Mouse (Mus musculus) E14TG2a.4 (cell line): ENCODE measurements around the gene Ccdc149.

Experiments used
- H3K27me3 ChIP-seq: 2 replicates; pipeline ENCODE4 v1.6.1; 2014; ENCODE audit warnings: low read length, control low read depth; ENCODE audit not compliant: insufficient read depth
- H3K36me3 ChIP-seq: 2 replicates; pipeline ENCODE4 v1.6.1; 2014; ENCODE audit warnings: low read length, control low read depth; ENCODE audit not compliant: insufficient read depth
- H3K4me1 ChIP-seq: replicated peaks from 2 replicates; pipeline ENCODE4 v1.6.1; 2014; ENCODE audit warnings: low read depth, low read length, control low read depth
- H3K4me3 ChIP-seq: replicated peaks from 2 replicates; pipeline ENCODE4 v1.5.1; 2014; ENCODE audit warnings: mild to moderate bottlenecking, low read length
- H3K9me3 ChIP-seq: 2 replicates; pipeline ENCODE4 v1.6.1; 2014; ENCODE audit warnings: low read length, control low read depth
- CTCF ChIP-seq: conservative IDR thresholded peaks from 2 replicates; pipeline ENCODE4 v1.5.1; 2014; ENCODE audit warnings: low read length
- NANOG ChIP-seq: IDR thresholded peaks from 2 replicates; pipeline ENCODE4 v1.6.1; 2014; ENCODE audit warnings: borderline replicate concordance, low read length, mixed read lengths
- POU5F1 ChIP-seq: IDR thresholded peaks from 2 replicates; pipeline ENCODE4 v1.6.1; 2014; ENCODE audit warnings: low read length, borderline replicate concordance

Ccdc149 gene

GRCm38 (mm10) chr5:52408668-52409315 lies 62.5 kb downstream of the Ccdc149 start:
- TF ChIP-seq CTCF (no peak), NANOG (no peak), POU5F1 (no peak)
- H3K27me3 ChIP-seq, result peaks cover 4% of the 10 kb centered on the region; the same call in 1 of the 2 replicates
- H3K9me3 ChIP-seq, result no peaks in the 10 kb centered on the region
- no peaks in the 10 kb centered on the region for H3K36me3 ChIP-seq
- no peaks in the 10 kb centered on the region for H3K4me1 ChIP-seq
- no peak overlapping the region for H3K4me3 ChIP-seq

- H3K4me1 ChIP-seq, result no peaks in the 10 kb centered on the region
- H3K9me3 ChIP-seq, result no peaks in the 10 kb centered on the region; the same call in 1 of the 2 replicates
- H3K36me3 ChIP-seq, result no peaks in the 10 kb centered on the region
- H3K4me3 ChIP-seq, result no peak overlapping the region
- H3K27me3 ChIP-seq, result no peaks in the 10 kb centered on the region
- TF ChIP-seq CTCF, result no peak
- no peak for TF ChIP-seq POU5F1
- TF ChIP-seq NANOG, result no peak
These were observed 66.9 kb downstream of the Ccdc149 start for GRCm38 (mm10) chr5:52404373-52404772.

- Histone ChIP-seq H3K4me3 (no peak overlapping the region), H3K9me3 (no peaks in the 10 kb centered on the region), H3K27me3 (peaks cover 4% of the 10 kb centered on the region; the same call in 1 of the 2 replicates), H3K4me1 (no peaks in the 10 kb centered on the region), H3K36me3 (no peaks in the 10 kb centered on the region)
- TF ChIP-seq CTCF (no peak), NANOG (no peak), POU5F1 (no peak)
These were observed 77.6 kb downstream of the Ccdc149 start for GRCm38 (mm10) chr5:52393756-52394155.

- peaks cover 4% of the 10 kb centered on the region; the same call in 1 of the 2 replicates for H3K27me3 ChIP-seq
- no peak for TF ChIP-seq POU5F1
- no peak for TF ChIP-seq NANOG
- TF ChIP-seq CTCF, result no peak
- no peak overlapping the region for H3K4me3 ChIP-seq
- H3K36me3 ChIP-seq, result no peaks in the 10 kb centered on the region
- no peaks in the 10 kb centered on the region for H3K9me3 ChIP-seq
- no peaks in the 10 kb centered on the region for H3K4me1 ChIP-seq
These were observed 79.8 kb downstream of the Ccdc149 start for GRCm38 (mm10) chr5:52391471-52391870.

GRCm38 (mm10) chr5:52390381-52390780 lies 80.9 kb downstream of the Ccdc149 start:
- Histone ChIP-seq H3K36me3 (no peaks in the 10 kb centered on the region), H3K9me3 (no peaks in the 10 kb centered on the region), H3K4me3 (no peak overlapping the region), H3K27me3 (peaks cover 4% of the 10 kb centered on the region; the same call in 1 of the 2 replicates), H3K4me1 (no peaks in the 10 kb centered on the region)
- no peak for TF ChIP-seq NANOG
- TF ChIP-seq POU5F1, result no peak
- TF ChIP-seq CTCF, result no peak

GRCm38 (mm10) chr5:52388092-52388749 lies 83.1 kb downstream of the Ccdc149 start:
- H3K4me1 ChIP-seq, result no peaks in the 10 kb centered on the region
- H3K4me3 ChIP-seq, result no peak overlapping the region
- H3K9me3 ChIP-seq, result no peaks in the 10 kb centered on the region
- no peaks in the 10 kb centered on the region for H3K36me3 ChIP-seq
- peaks cover 7% of the 10 kb centered on the region; the same call in 1 of the 2 replicates for H3K27me3 ChIP-seq
- TF ChIP-seq NANOG, result no peak
- no peak for TF ChIP-seq CTCF
- no peak for TF ChIP-seq POU5F1

- H3K27me3 ChIP-seq, result peaks cover 9% of the 10 kb centered on the region; the same call in 1 of the 2 replicates
- no peak overlapping the region for H3K4me3 ChIP-seq
- TF ChIP-seq POU5F1 (no peak), NANOG (no peak), CTCF (no peak)
- no peaks in the 10 kb centered on the region for H3K4me1 ChIP-seq
- no peaks in the 10 kb centered on the region for H3K9me3 ChIP-seq
- H3K36me3 ChIP-seq, result no peaks in the 10 kb centered on the region
These were observed 85.3 kb downstream of the Ccdc149 start for GRCm38 (mm10) chr5:52386016-52386415.

GRCm38 (mm10) chr5:52383748-52384147 lies 87.6 kb downstream of the Ccdc149 start:
- Histone ChIP-seq H3K36me3 (no peaks in the 10 kb centered on the region), H3K4me1 (no peaks in the 10 kb centered on the region), H3K9me3 (no peaks in the 10 kb centered on the region), H3K27me3 (peaks cover 5% of the 10 kb centered on the region), H3K4me3 (no peak overlapping the region)
- no peak for TF ChIP-seq POU5F1
- TF ChIP-seq NANOG, result no peak
- no peak for TF ChIP-seq CTCF

GRCm38 (mm10) chr5:52382837-52383236 lies 88.5 kb downstream of the Ccdc149 start:
- H3K9me3 ChIP-seq, result no peaks in the 10 kb centered on the region
- no peaks in the 10 kb centered on the region for H3K36me3 ChIP-seq
- no peak overlapping the region for H3K4me3 ChIP-seq
- H3K27me3 ChIP-seq, result peaks cover 5% of the 10 kb centered on the region
- H3K4me1 ChIP-seq, result no peaks in the 10 kb centered on the region
- no peak for TF ChIP-seq POU5F1
- TF ChIP-seq NANOG, result no peak
- no peak for TF ChIP-seq CTCF
